Mouse (Mus musculus) megakaryocyte, adult 5-6 weeks (primary cell): ENCODE data around the gene Mpv17. TPM values are rescaled to one million over a fixed set of nuclear protein-coding genes. Genes with fewer than 3 reads are reported as not detected.

Source experiments
- ATAC-seq: 2 replicates; pipeline ENCODE4 v1.8.0; 2016; ENCODE audit warnings: mild to moderate bottlenecking, inconsistent platforms; ENCODE audit not compliant: poor library complexity, severe bottlenecking
- total RNA-seq, 2 experiments: library from RNA; stranded (forward) in 1 of 2; stranded (reverse) in 1 of 2; fragments of 153-499, 151-499 nt in 1 of 2; fragments of 221-1000, 200-1000 nt in 1 of 2; gene quantifications; 2 replicates each; pipeline versions ENCODE4 v1.2.3 to v1.2.4; 2015 to 2017

The Mpv17 gene
- total RNA-seq, 2 experiments from 2014 or later, result 26.1 to 40.5 TPM

DNA sequence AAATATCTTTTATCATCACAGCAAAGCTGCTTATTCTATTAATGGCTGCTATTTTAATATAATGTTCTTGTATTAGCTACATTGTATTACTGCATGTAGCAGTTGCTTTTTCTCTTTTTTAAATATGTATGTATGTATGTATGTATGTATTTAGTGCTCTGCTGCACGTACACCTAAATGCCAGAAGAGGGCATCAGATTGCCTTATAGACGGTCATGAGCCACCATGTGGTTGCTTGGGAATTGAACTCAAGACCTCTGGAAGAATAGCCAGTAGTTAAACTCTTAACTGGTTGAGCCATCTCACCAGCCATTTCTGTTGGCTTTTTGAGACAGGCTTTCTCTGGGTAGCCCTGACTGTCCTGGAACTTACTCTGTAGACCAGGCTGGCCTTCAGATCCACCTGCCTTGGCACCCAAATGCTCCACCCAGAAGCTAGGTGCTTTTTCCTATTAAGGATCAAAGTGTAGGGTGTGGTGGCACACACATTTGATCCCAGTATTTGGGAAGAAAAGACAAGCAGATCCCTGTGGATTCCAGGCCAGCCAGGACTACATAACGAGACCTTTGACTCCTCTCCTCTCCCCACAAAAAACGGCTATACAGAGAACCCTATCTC is 34.3 kb upstream of the Mpv17 start:
- no peak for ATAC-seq

- ATAC-seq, result no peak
Measured at GRCm38 (mm10) chr5:31183678-31184077, 29.6 kb upstream of the Mpv17 start.

DNA sequence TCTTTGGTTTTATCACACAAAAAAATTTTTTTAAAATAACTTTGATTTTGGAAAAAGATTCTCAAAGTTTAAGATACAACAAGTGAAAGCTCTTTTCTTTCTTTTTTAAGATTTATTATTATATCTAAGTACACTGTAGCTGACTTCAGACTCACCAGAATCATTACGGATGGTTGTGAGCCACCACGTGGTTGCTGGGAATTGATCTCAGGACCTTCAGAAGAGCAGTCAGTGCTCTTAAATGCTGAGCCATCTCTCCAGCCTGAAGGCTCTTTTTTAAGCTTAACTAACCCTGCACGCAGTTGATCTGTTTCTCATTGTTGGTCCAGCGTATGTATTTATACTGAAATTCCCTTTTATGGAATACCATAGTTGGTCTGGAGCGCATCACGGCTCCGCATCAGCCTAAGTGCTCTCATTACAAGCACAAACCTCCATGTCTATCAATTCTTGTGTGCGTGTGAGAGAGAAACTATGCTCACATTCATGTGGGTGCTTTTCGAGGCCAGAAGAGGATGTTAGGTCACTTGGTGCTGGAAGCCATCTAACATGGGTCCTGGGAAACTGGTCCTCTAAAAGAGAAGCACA is 27.2 kb upstream of the Mpv17 start:
- ATAC-seq, result no peak

DNA sequence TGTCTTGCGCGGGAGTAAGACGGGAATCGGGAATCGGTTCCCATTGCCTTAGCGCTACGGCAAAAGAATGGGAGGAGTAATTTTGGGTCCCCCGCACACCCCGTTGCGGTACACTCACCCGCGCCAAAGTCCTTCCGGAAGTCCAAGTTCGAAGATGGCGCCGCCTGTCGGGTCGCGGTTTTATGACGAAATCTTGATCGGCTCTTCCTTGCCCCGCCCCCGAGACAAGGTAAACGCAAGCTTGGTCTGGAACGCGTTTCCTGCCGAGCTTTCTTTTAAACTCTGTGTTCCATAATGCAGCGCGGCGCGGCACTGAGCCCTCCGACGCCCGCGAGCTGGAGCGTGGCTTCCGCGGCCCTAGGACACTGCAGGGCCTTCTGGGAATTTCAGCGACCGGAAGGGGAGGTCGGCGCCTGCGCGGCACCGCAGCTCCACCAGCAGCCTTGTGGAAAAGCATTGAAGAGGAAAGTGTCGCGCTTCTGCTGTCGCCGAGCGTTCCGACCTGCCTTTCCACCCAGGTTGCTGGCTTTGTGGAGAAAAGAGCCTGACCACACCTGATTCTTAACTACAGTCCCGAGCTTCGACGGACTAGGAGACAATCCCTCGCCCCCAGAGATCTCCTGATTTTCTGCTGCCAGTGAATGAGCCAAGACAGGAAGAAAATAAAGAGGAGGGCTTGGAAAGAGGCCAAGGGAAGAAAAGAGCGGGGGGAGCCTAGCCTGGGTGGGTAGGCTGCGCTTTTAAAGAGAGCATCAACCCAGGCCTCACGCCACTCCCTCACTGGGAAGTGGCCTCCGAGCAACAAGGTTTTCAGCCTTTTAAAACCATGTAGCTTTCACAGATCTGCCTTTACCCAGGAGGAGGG is 25.9 kb upstream of the Mpv17 start, which contains the start of the genes Gm29609 and Gtf3c2:
Gene Gm29609 (minus strand): TSS at position 146 of the 865 bp plus-strand sequence.
Gene Gtf3c2 (minus strand): TSS at position 379 of the 865 bp plus-strand sequence.
- ATAC-seq, result peak; percentile 91

DNA sequence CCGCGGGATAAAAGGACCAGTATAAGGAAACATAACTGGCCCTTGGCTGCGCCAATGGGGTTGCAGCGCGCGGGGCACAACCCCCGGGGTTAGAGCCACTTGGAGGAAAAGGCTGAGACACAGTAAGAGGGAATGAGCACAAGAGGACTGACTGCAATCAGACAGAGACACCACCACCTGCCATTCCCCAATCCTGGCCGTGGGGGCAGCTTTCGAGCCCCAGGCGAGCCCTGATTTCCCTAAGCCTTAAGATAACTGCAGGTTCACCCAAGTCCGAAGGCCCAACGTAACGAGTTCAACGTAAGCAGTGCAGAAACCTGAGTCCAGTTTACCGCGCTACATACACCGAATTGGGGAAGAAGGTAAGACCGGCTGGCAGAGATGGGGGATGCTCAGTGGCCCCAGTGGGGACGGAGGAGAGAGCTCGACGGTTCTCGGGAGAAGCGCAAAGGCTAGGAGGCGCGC is 25.3 kb upstream of the Mpv17 start:
- peak; percentile 38 for ATAC-seq

GRCm38 (mm10) chr5:31168630-31169029 is 14.6 kb upstream of the Mpv17 start:
- no peak for ATAC-seq

DNA sequence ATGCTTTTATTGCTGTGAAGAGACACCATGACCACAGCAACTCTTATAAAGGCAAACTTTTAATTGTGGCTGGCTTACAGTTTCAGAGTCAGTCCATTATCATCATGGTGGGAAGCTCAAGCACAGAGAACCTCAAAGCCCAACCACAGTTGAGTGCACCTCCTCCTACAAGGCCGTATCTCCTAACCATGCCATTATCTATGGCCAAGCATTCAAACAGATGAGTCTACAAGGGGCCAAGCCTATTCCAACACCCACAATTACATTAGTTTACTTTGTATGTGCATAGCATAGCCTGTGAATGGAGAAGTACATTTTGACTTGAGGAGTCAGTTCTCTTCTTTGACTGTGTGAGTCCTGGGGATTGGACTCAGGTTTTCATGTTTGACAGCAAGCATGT is 10.8 kb upstream of the Mpv17 start:
- ATAC-seq, result no peak

DNA sequence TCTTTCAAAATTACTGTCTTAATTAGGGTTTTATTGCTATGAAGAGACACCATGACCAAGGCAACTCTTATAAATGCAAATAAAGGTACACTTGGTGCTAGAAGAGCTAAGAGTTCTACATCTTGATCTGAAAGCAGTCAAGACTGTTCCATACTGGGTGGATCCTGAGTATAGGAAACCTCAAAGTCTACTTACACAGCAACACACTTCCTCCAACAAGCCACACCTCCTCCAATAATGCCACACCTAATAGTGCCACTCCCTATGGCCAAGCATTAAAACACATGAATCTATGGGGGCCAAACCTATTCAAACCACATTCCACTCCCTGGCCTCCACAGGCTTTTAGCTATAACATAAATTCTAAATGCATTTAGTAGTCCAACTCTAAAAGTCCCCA is 8.4 kb upstream of the Mpv17 start:
- 0 out of 2 replicates have a peak, but pooled peaks have one; percentile 38 for ATAC-seq

DNA sequence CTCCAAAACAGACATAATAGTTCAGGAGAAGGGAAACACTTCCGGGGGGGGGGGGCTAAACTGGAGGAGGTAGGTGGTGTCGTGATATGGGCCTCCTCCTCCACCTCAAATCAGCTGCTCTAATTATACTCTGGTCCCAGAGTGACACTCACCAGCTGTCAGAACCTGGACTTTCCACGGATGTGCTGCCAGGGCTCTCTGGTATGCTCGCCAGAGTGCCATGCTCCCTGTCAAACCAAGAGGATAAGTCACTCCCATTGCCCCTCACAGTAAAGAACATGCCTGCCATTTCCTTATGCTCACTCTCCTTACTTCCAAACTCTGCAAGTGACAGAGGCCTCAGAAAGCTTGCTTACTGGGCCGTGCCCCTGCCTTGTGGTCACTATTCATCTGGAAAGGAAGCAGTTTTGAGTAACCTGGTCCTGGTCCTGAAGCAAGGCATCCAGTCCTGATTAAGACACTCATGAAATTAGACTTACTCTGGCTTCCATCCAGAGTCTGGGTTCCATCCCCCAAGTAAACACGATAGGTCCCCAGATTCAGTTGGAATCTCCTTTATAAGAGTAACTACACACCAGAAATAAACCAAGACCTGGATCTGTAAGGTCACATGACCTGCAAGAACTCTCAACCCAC is 417 bp downstream of the Mpv17 start:
- ATAC-seq, result peak; percentile 17; the same call in 1 of the 2 replicates

DNA sequence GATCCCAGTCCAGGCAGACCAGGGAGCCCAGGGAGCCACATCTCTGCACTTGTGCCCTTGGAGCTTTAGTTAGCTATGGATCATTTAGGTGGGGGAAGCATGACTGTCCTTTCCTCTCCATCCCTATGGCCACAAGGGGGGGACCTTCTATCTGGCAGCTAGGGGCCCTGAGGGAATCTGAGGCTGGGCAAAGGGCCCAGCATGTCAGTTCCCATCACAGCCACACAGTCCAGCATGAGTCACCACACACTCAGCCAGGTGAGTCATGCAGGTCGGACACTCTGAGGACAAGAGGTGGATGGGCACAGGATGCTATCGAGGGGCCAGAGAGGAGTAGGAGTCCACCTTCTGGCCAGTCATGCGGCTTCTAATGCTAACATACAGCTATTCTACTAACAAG is 2.3 kb downstream of the Mpv17 start:
- ATAC-seq, result no peak

DNA sequence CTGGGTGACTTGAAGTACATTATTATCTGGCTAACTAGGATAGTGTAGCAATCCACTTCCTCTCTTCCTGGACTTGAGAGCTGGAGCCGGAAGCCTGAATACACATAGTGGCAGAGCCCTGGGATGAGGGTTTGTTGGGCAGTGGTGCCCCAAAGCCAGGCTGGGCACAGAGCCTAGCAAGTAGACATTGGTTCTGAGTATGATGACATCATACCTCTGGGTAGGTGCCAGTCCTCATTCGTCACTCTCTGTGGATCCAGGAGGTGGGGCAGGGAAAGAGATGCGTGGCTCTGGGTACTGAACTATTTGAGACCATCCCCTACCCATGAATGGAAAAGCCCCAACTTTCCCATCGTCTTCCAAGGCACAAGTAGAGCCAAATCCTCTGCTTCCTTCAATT is 4.3 kb downstream of the Mpv17 start:
- no peak for ATAC-seq

DNA sequence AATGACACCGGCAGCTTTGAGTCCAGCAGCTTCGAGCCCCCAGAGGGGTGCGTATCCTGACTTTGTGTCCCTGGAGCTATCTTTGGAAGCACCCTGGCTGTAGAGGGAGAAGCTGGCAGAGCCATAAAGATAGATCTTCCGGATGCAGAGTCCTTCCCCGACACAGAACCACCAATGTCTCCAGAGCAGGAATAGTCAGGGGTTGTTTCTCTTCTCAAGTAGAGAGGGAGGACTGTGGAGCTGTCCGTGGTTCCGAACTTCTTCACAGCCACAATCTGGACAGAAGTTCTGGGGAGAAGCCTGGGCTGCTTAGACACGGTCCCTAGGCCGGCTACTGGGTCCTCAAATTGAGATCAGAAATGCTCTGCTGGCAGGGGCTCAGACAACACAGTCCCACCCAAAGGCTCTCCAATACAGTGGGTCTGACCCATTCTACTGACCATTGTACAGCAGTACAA is 15.1 kb downstream of the Mpv17 start:
- no peak for ATAC-seq

- ATAC-seq, result no peak
Measured at GRCm38 (mm10) chr5:31138241-31138967, 15.6 kb downstream of the Mpv17 start, which contains the start of gene Ucn. Gene Ucn, minus strand, starts transcription at chr5:31138829.

- no peak for ATAC-seq
Measured at GRCm38 (mm10) chr5:31137658-31138057, 16.4 kb downstream of the Mpv17 start.

DNA sequence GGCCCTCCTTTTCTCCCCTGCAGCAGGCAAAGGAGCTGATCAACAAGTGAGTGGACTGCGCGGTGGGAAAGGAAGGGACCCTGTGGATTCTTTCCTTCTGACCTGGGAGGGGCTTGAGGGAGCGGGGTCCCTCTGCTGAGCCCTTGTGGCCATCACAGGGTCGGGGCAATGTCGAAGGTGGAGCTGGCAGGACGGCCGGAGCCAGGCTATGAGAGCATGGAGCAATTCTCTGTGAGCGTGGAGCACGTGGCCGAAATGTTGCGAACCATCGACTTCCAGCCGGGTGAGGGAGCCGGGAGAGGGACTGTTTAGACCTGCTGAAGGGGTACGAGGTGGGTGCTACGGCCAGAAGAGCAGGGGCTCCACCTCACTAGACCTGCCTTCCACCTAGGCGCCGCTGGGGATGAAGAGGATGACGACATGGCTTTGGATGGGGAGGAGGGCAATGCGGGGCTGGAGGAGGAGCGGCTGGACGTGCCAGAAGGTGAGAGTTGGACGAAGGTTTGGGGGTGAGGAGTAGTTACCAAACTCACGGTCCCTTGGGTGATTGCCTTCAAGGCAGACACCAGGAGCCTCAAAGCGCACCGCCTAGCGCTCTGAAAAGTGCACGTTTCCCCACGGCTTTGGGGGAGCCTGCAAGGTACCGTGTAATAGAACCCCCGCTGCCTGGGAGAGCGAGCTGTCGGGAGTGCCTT is 17.2 kb downstream of the Mpv17 start:
- ATAC-seq, result no peak

- ATAC-seq, result no peak
Measured at GRCm38 (mm10) chr5:31126050-31126449, 28.0 kb downstream of the Mpv17 start.

DNA sequence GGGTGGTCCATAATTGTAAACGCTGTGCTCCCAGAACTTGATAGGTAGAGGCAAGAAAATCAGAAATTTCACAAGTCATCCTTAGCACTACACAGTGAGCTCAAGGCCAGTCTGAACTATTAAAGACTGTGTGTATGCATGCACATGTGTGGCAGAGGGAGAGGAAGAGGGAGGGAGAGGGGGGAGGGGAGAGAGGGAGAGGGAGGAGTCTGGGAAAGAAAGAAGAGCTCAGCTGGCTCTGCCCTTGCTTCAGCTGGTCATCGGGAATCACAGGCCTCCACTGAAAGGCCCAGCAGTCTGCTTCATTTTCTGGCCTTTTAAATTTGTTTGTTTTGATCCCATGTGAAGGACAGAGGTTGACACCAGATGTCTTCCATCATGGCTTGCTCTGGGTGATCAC is 30.6 kb downstream of the Mpv17 start:
- ATAC-seq, result no peak

- ATAC-seq, result no peak
Measured at GRCm38 (mm10) chr5:31121111-31121510, 32.9 kb downstream of the Mpv17 start.

GRCm38 (mm10) chr5:31116912-31117311 is 37.1 kb downstream of the Mpv17 start:
- ATAC-seq, result no peak

DNA sequence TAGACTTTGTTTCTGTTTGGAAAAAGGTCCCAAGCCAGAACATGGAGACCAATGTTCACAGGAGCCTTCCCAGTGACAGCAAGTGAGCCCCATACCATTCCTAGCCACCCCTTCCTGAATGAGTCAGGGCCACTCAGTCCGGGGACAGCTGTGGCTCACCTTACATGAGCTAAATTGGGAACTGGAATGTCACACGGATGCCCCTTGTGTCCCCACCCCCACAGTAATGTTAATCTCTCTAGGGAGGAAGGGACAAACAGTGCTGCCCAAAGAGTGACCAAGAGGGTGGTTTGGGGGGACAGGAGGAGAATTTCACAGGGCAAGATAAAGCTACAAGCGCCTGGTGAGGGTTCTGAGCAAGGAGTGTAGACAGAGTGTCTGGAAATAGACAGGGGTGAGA is 37.7 kb downstream of the Mpv17 start, which contains the start of gene Trim54:
Gene Trim54 (plus strand): TSS at position 359 of the 400 bp plus-strand sequence.
- no peak for ATAC-seq
